ENCODE assay signal across 8 mouse cellular contexts in genomic region chr4:124658412-124658851, GRCm38 (mm10). TPM values are rescaled to one million over a fixed set of nuclear protein-coding genes. Genes with fewer than 3 reads are reported as not detected.
DNase-seq lines count a peak whose midpoint lies in the region; ATAC-seq and TF ChIP-seq lines count a peak whose summit lies in the region.

No protein-coding gene starts in this region.

- no peak overlapping the region for H3K9ac ChIP-seq in lung, embryonic 14.5 days
- peak overlapping the region; percentile 40; the same call in 1 of the 2 replicates for H3K9ac ChIP-seq in embryonic facial prominence, embryonic 13.5 days
- no peak overlapping the region for H3K9ac ChIP-seq in intestine, embryonic 14.5 days (ENCODE audit: low read length)

- H3K27me3 ChIP-seq in lung, embryonic 14.5 days (ENCODE audit: insufficient read depth, low read length) = peaks cover 93% of the 10 kb centered on the region
- peaks cover 98% of the 10 kb centered on the region for H3K27me3 ChIP-seq in embryonic facial prominence, embryonic 13.5 days
- peaks cover 95% of the 10 kb centered on the region for H3K27me3 ChIP-seq in intestine, embryonic 14.5 days (replicated peaks; ENCODE audit: control insufficient read depth, insufficient read depth, low read length)

- H3K4me2 ChIP-seq in lung, embryonic 14.5 days = peak overlapping the region; percentile 96
- peak overlapping the region; percentile 95 for H3K4me2 ChIP-seq in embryonic facial prominence, embryonic 13.5 days
- H3K4me2 ChIP-seq in intestine, embryonic 14.5 days (ENCODE audit: low read length) = peak overlapping the region; percentile 96

- 1% methylated on average over 39 of the region's 39 CpGs for WGBS in lung, embryonic 14.5 days
- under 1% methylated on average over 39 of the region's 39 CpGs for WGBS in embryonic facial prominence, embryonic 13.5 days
- WGBS in intestine, embryonic 14.5 days = under 1% methylated on average over 39 of the region's 39 CpGs

- TF ChIP-seq CTCF in lung, embryonic 14.5 days (IDR thresholded peaks at IDR 0.05; ENCODE audit: low read depth) = no peak

- H3K27ac ChIP-seq in lung, embryonic 14.5 days (ENCODE audit: low read depth) = no peak overlapping the region
- no peak overlapping the region for H3K27ac ChIP-seq in embryonic facial prominence, embryonic 13.5 days
- H3K27ac ChIP-seq in intestine, embryonic 14.5 days (ENCODE audit: low read depth) = no peak overlapping the region

- no peaks in the 10 kb centered on the region for H3K36me3 ChIP-seq in lung, embryonic 14.5 days (ENCODE audit: insufficient read depth)
- H3K36me3 ChIP-seq in embryonic facial prominence, embryonic 13.5 days = no peaks in the 10 kb centered on the region
- no peaks in the 10 kb centered on the region for H3K36me3 ChIP-seq in intestine, embryonic 14.5 days (ENCODE audit: control insufficient read depth, insufficient read depth, low read length)

- H3K4me1 ChIP-seq in lung, embryonic 14.5 days (ENCODE audit: insufficient read depth) = no peaks in the 10 kb centered on the region; the same call in 1 of the 2 replicates
- peaks cover 33% of the 10 kb centered on the region for H3K4me1 ChIP-seq in embryonic facial prominence, embryonic 13.5 days
- peaks cover 14% of the 10 kb centered on the region for H3K4me1 ChIP-seq in intestine, embryonic 14.5 days (replicated peaks; ENCODE audit: control insufficient read depth, insufficient read depth, low read length)

- no peak for ATAC-seq in lung, embryonic 14.5 days (ENCODE audit: insufficient read depth)
- no peak for ATAC-seq in embryonic facial prominence, embryonic 13.5 days (ENCODE audit: insufficient number of reproducible peaks, insufficient read depth, low FRiP score, low TSS enrichment, low read depth)
- no peak for ATAC-seq in intestine, embryonic 14.5 days (replicated peaks; ENCODE audit: low FRiP score, low TSS enrichment, low read depth)
- 0 out of 2 replicates have a peak, but pooled peaks have one; percentile 14 for ATAC-seq in monocyte, adult 5-6 weeks (replicated peaks; ENCODE audit: insufficient number of reproducible peaks, low FRiP score, low TSS enrichment, poor library complexity, severe bottlenecking)

- no peaks in the 10 kb centered on the region for H3K9me3 ChIP-seq in lung, embryonic 14.5 days (ENCODE audit: low read depth, low read length)
- no peaks in the 10 kb centered on the region for H3K9me3 ChIP-seq in embryonic facial prominence, embryonic 13.5 days
- no peaks in the 10 kb centered on the region for H3K9me3 ChIP-seq in intestine, embryonic 14.5 days (ENCODE audit: control insufficient read depth, low read length)

- DNase-seq in lung, embryonic 14.5 days = peak; percentile 29
- DNase-seq in lung, postnatal 25 days (ENCODE audit: low spot score) = no peak
- peak; percentile 80 for DNase-seq in intestine, embryonic 14.5 days (ENCODE audit: low spot score)
- no peak for DNase-seq in ovary, postnatal 10 days (ENCODE audit: low spot score)
- DNase-seq in right cerebral cortex, postnatal 14 days = no peak
- DNase-seq in layer of hippocampus, adult 8-10 months (ENCODE audit: low spot score in 2 of 2) = no peak

- H3K4me3 ChIP-seq in lung, embryonic 14.5 days (ENCODE audit: low read depth, low read length) = peak overlapping the region; percentile 56
- H3K4me3 ChIP-seq in embryonic facial prominence, embryonic 13.5 days = peak overlapping the region; percentile 61
- peak overlapping the region; percentile 62 for H3K4me3 ChIP-seq in intestine, embryonic 14.5 days (ENCODE audit: low read depth, low read length)

RNA-seq across cellular contexts. Expression of gene Pou3f1, which starts 1.8 kb away (rescaled TPM):
- 0.11 and 0.41 TPM in 2 replicates for polyA plus RNA-seq in lung, embryonic 14.5 days (2014; fragmentation: Nextera tagmentation; extraction: Ambion mirVana)
- 2.3 and 2.4 TPM in 2 replicates for polyA plus RNA-seq in embryonic facial prominence, embryonic 13.5 days (2015; fragmentation: Nextera tagmentation; extraction: Ambion mirVana)
- polyA plus RNA-seq in intestine, embryonic 14.5 days (2014; fragmentation: Nextera tagmentation; extraction: Ambion mirVana) = 0.17 and 0.27 TPM in 2 replicates
- total RNA-seq in monocyte, adult 5-6 weeks (2017) = not detected in 3 replicates
- 10 to 100 TPM; 39.6 to 42.8 (median 40.0) TPM for total RNA-seq in layer of hippocampus, adult 8-10 months (2022)

RNA-seq across cellular contexts. Expression of gene Utp11, which starts 35.0 kb away (rescaled TPM):
- 59.0 and 59.5 TPM in 2 replicates for polyA plus RNA-seq in lung, embryonic 14.5 days (2014; fragmentation: Nextera tagmentation; extraction: Ambion mirVana)
- 84.7 and 92.2 TPM in 2 replicates for polyA plus RNA-seq in embryonic facial prominence, embryonic 13.5 days (2015; fragmentation: Nextera tagmentation; extraction: Ambion mirVana)
- 57.6 and 65.6 TPM in 2 replicates for polyA plus RNA-seq in intestine, embryonic 14.5 days (2014; fragmentation: Nextera tagmentation; extraction: Ambion mirVana)
- total RNA-seq in monocyte, adult 5-6 weeks (2017) = 28.4 to 46.7 TPM (median 36.0 TPM) in 3 replicates
- total RNA-seq in layer of hippocampus, adult 8-10 months (2022) = 10 to 100 TPM; 15.3 to 18.3 (median 16.4) TPM

RNA-seq across cellular contexts. Expression of gene Fhl3, which starts 42.1 kb away (rescaled TPM):
- polyA plus RNA-seq in lung, embryonic 14.5 days (2014; fragmentation: Nextera tagmentation; extraction: Ambion mirVana) = 12.8 and 13.1 TPM in 2 replicates
- polyA plus RNA-seq in embryonic facial prominence, embryonic 13.5 days (2015; fragmentation: Nextera tagmentation; extraction: Ambion mirVana) = 17.0 and 19.5 TPM in 2 replicates
- 12.9 and 13.6 TPM in 2 replicates for polyA plus RNA-seq in intestine, embryonic 14.5 days (2014; fragmentation: Nextera tagmentation; extraction: Ambion mirVana)
- total RNA-seq in monocyte, adult 5-6 weeks (2017) = 0.76 to 5.1 TPM in 2 of 3 replicates, not detected in the other
- 1 to 10 TPM; 1.6 to 2.9 (median 2.0) TPM for total RNA-seq in layer of hippocampus, adult 8-10 months (2022)

RNA-seq across cellular contexts. Expression of gene 3100002H09Rik, which starts 47.8 kb away (rescaled TPM):
- not detected in 2 replicates for polyA plus RNA-seq in lung, embryonic 14.5 days (2014; fragmentation: Nextera tagmentation; extraction: Ambion mirVana)
- not detected in 2 replicates for polyA plus RNA-seq in embryonic facial prominence, embryonic 13.5 days (2015; fragmentation: Nextera tagmentation; extraction: Ambion mirVana)
- polyA plus RNA-seq in intestine, embryonic 14.5 days (2014; fragmentation: Nextera tagmentation; extraction: Ambion mirVana) = not detected in 2 replicates
- not detected in 3 replicates for total RNA-seq in monocyte, adult 5-6 weeks (2017)
- total RNA-seq in layer of hippocampus, adult 8-10 months (2022) = 1 to 10 TPM in 2 of 4 experiments, under 1 TPM in 2; 0.80 to 2.4 (median 1.1) TPM

RNA-seq across cellular contexts. Expression of gene Sf3a3, which starts 56.1 kb away (rescaled TPM):
- polyA plus RNA-seq in lung, embryonic 14.5 days (2014; fragmentation: Nextera tagmentation; extraction: Ambion mirVana) = 164 and 166 TPM in 2 replicates
- polyA plus RNA-seq in embryonic facial prominence, embryonic 13.5 days (2015; fragmentation: Nextera tagmentation; extraction: Ambion mirVana) = 177 and 186 TPM in 2 replicates
- 142 and 164 TPM in 2 replicates for polyA plus RNA-seq in intestine, embryonic 14.5 days (2014; fragmentation: Nextera tagmentation; extraction: Ambion mirVana)
- total RNA-seq in monocyte, adult 5-6 weeks (2017) = 67.5 to 99.3 TPM (median 98.8 TPM) in 3 replicates
- total RNA-seq in layer of hippocampus, adult 8-10 months (2022) = 10 to 100 TPM; 33.8 to 39.5 (median 36.0) TPM

Comparison
In these comparisons a context has a peak if more than half of its experiments do, and no peak if none do; other contexts are left out.
1. DNase-seq: peak in lung, embryonic 14.5 days (single experiment) and intestine, embryonic 14.5 days (single experiment); none in lung, postnatal 25 days (single experiment), ovary, postnatal 10 days (single experiment), right cerebral cortex, postnatal 14 days (single experiment) and layer of hippocampus, adult 8-10 months (0 of 2).
2. Peak in every context shown above with its lines, with median percentiles within 50 percentile points of each other: H3K4me2 ChIP-seq and H3K4me3 ChIP-seq.